Mouse (Mus musculus) lung, embryonic 16.5 days (tissue): ENCODE data around the gene 1700086D15Rik. TPM values are rescaled to one million over a fixed set of nuclear protein-coding genes. Genes with fewer than 3 reads are reported as not detected.

Source experiments
- ATAC-seq: fragments of 200-750 bp; cut with Nextera tagmentation; 2 replicates; pipeline ENCODE4 v1.8.0; 2017; ENCODE audit warnings: low read depth, mild to moderate bottlenecking, moderate library complexity
- H3K27ac ChIP-seq: fragments of 300-500 bp; sonication (generic); 2 replicates; pipeline ENCODE4 v1.5.1; 2014; ENCODE audit warnings: mild to moderate bottlenecking, control low read depth, low read length
- H3K27me3 ChIP-seq: fragments of 300-500 bp; sonication (generic); 2 replicates; pipeline ENCODE4 v1.6.1; 2014; ENCODE audit warnings: low read depth, low read length, mixed read lengths; ENCODE audit not compliant: control insufficient read depth, insufficient read depth
- H3K36me3 ChIP-seq: fragments of 300-500 bp; sonication (generic); 2 replicates; pipeline ENCODE4 v1.6.1; 2014; ENCODE audit warnings: low read length; ENCODE audit not compliant: control insufficient read depth, insufficient read depth
- H3K4me1 ChIP-seq: fragments of 300-500 bp; sonication (generic); replicated peaks from 2 replicates; pipeline ENCODE4 v1.6.1; 2014; ENCODE audit warnings: low read length, mixed read lengths; ENCODE audit not compliant: control insufficient read depth, insufficient read depth
- H3K4me2 ChIP-seq: fragments of 300-500 bp; sonication (generic); 2 replicates; pipeline ENCODE4 v1.6.1; 2014; ENCODE audit warnings: low read depth, low read length, control low read depth
- H3K4me3 ChIP-seq: fragments of 300-500 bp; sonication (generic); 2 replicates; pipeline ENCODE4 v1.5.1; 2014; ENCODE audit warnings: mild to moderate bottlenecking, low read length, control low read depth
- H3K9ac ChIP-seq: fragments of 300-500 bp; sonication (generic); 2 replicates; pipeline ENCODE4 v1.6.1; 2014; ENCODE audit warnings: low read length, control low read depth
- H3K9me3 ChIP-seq: fragments of 300-500 bp; sonication (generic); 2 replicates; pipeline ENCODE4 v1.6.1; 2016; ENCODE audit warnings: low read length; ENCODE audit not compliant: control insufficient read depth
- WGBS: fragments of 180-500 bp; shearing (Covaris S2); extraction: QIAGEN DNeasy Blood & Tissue Kit; methylation state at CpG from one replicate; pipeline ENCODE4 v1.1.7; 2014; 5-methylcytosine and 5-hydroxymethylcytosine counted together
- polyA plus RNA-seq: library from polyadenylated mRNA; unstranded; fragments of >200 nt; fragmentation: Nextera tagmentation; extraction: Ambion mirVana; gene quantifications from 2 replicates; pipeline ENCODE4 v1.2.1, GENCODE M21; 2015

Gene 1700086D15Rik
- polyA plus RNA-seq, 1 experiment from 2014 or later: 0.14 TPM

GRCm38 (mm10) chr11:65148441-65148840 lies 11.2 kb downstream of the 1700086D15Rik start:
- Histone ChIP-seq H3K9ac (no peak overlapping the region), H3K9me3 (no peaks in the 10 kb centered on the region), H3K27me3 (no peaks in the 10 kb centered on the region), H3K4me3 (no peak overlapping the region), H3K36me3 (no peaks in the 10 kb centered on the region), H3K27ac (no peak overlapping the region), H3K4me2 (no peak overlapping the region), H3K4me1 (peaks cover 5% of the 10 kb centered on the region; the same call in 1 of the 2 replicates)
- ATAC-seq: no peak
- WGBS: 61% methylated on average over 7 of the region's 7 CpGs

- no peak overlapping the region for H3K27ac ChIP-seq
- no peak overlapping the region for H3K4me3 ChIP-seq
- H3K27me3 ChIP-seq: no peaks in the 10 kb centered on the region
- no peaks in the 10 kb centered on the region for H3K9me3 ChIP-seq
- no peak overlapping the region for H3K4me2 ChIP-seq
- H3K4me1 ChIP-seq: no peaks in the 10 kb centered on the region
- no peak for ATAC-seq
- H3K9ac ChIP-seq: no peak overlapping the region
- H3K36me3 ChIP-seq: no peaks in the 10 kb centered on the region
- WGBS: 63% methylated on average over 4 of the region's 4 CpGs
These were observed 16.8 kb downstream of the 1700086D15Rik start for GRCm38 (mm10) chr11:65142838-65143417.

- Histone ChIP-seq H3K4me3 (no peak overlapping the region), H3K27ac (no peak overlapping the region), H3K4me2 (no peak overlapping the region), H3K9ac (no peak overlapping the region), H3K9me3 (no peaks in the 10 kb centered on the region), H3K36me3 (no peaks in the 10 kb centered on the region), H3K27me3 (no peaks in the 10 kb centered on the region), H3K4me1 (no peaks in the 10 kb centered on the region)
- ATAC-seq: no peak
- WGBS: 84% methylated on average over 3 of the region's 3 CpGs
These were observed 20.7 kb downstream of the 1700086D15Rik start for GRCm38 (mm10) chr11:65139030-65139429.

GRCm38 (mm10) chr11:65137145-65137652 lies 22.5 kb downstream of the 1700086D15Rik start:
- Histone ChIP-seq H3K4me1 (no peaks in the 10 kb centered on the region), H3K4me2 (no peak overlapping the region), H3K36me3 (no peaks in the 10 kb centered on the region), H3K27me3 (no peaks in the 10 kb centered on the region), H3K27ac (no peak overlapping the region), H3K9me3 (no peaks in the 10 kb centered on the region), H3K9ac (no peak overlapping the region), H3K4me3 (no peak overlapping the region)
- no peak for ATAC-seq
- WGBS: 57% methylated on average over 2 of the region's 2 CpGs

GRCm38 (mm10) chr11:65135251-65135739 lies 24.4 kb downstream of the 1700086D15Rik start:
- no peak overlapping the region for H3K27ac ChIP-seq
- ATAC-seq: no peak
- H3K4me2 ChIP-seq: no peak overlapping the region
- no peaks in the 10 kb centered on the region for H3K36me3 ChIP-seq
- WGBS: 75% methylated on average over 8 of the region's 8 CpGs
- no peak overlapping the region for H3K9ac ChIP-seq
- H3K4me3 ChIP-seq: no peak overlapping the region
- H3K9me3 ChIP-seq: no peaks in the 10 kb centered on the region
- no peaks in the 10 kb centered on the region for H3K27me3 ChIP-seq
- no peaks in the 10 kb centered on the region for H3K4me1 ChIP-seq

GRCm38 (mm10) chr11:65133661-65134060 lies 26.0 kb downstream of the 1700086D15Rik start:
- H3K27me3 ChIP-seq: no peaks in the 10 kb centered on the region
- no peak overlapping the region for H3K4me3 ChIP-seq
- H3K9me3 ChIP-seq: no peaks in the 10 kb centered on the region
- H3K9ac ChIP-seq: no peak overlapping the region
- H3K36me3 ChIP-seq: no peaks in the 10 kb centered on the region
- H3K4me2 ChIP-seq: no peak overlapping the region
- no peak overlapping the region for H3K27ac ChIP-seq
- ATAC-seq: no peak
- H3K4me1 ChIP-seq: no peaks in the 10 kb centered on the region
- WGBS: 86% methylated on average over 4 of the region's 4 CpGs

- H3K4me2 ChIP-seq: no peak overlapping the region
- no peak for ATAC-seq
- no peaks in the 10 kb centered on the region for H3K36me3 ChIP-seq
- WGBS: 85% methylated on average over 4 of the region's 4 CpGs
- peaks cover 10% of the 10 kb centered on the region for H3K4me1 ChIP-seq
- no peaks in the 10 kb centered on the region for H3K27me3 ChIP-seq
- H3K4me3 ChIP-seq: no peak overlapping the region
- no peak overlapping the region for H3K9ac ChIP-seq
- no peak overlapping the region for H3K27ac ChIP-seq
- H3K9me3 ChIP-seq: no peaks in the 10 kb centered on the region
These were observed 30.6 kb downstream of the 1700086D15Rik start for GRCm38 (mm10) chr11:65129110-65129509.

GRCm38 (mm10) chr11:65128666-65129065 lies 31.0 kb downstream of the 1700086D15Rik start:
- Histone ChIP-seq H3K9me3 (no peaks in the 10 kb centered on the region), H3K27me3 (no peaks in the 10 kb centered on the region), H3K9ac (no peak overlapping the region), H3K27ac (no peak overlapping the region), H3K4me1 (peaks cover 10% of the 10 kb centered on the region), H3K36me3 (no peaks in the 10 kb centered on the region), H3K4me2 (no peak overlapping the region), H3K4me3 (no peak overlapping the region)
- ATAC-seq: no peak
- WGBS: 76% methylated on average over 4 of the region's 4 CpGs

- H3K27ac ChIP-seq: no peak overlapping the region
- no peak overlapping the region for H3K4me3 ChIP-seq
- WGBS: 66% methylated on average over 9 of the region's 9 CpGs
- ATAC-seq: no peak
- H3K9ac ChIP-seq: no peak overlapping the region
- peaks cover 10% of the 10 kb centered on the region for H3K4me1 ChIP-seq
- H3K27me3 ChIP-seq: no peaks in the 10 kb centered on the region
- no peaks in the 10 kb centered on the region for H3K36me3 ChIP-seq
- no peak overlapping the region for H3K4me2 ChIP-seq
- H3K9me3 ChIP-seq: no peaks in the 10 kb centered on the region
These were observed 33.1 kb downstream of the 1700086D15Rik start for GRCm38 (mm10) chr11:65126566-65126965.
